Mouse (Mus musculus) WW6 (cell line): ENCODE measurements around the gene Arl2.
"Not testable (repeated sequence)": the region's sequence is repeated elsewhere in the genome, so short reads cannot be mapped to it uniquely, and the experiment has no call there.

ENCODE experiments used
- DNase-seq: peaks from one replicate; pipeline ENCODE4 v3.0.0-alpha.2; 2013; ENCODE audit warnings: low read depth, low spot score

Arl2 gene

GRCm38 (mm10) chr19:6141394-6141749 is at the start of gene Arl2:
Arl2 (minus strand) TSS chr19:6141548.
- peak; percentile 84 for DNase-seq

GRCm38 (mm10) chr19:6184131-6184530 is 42.8 kb upstream of the Arl2 start, which contains the start of gene Majin:
Majin (plus strand) TSS chr19:6184388.
- peak; percentile 56 for DNase-seq

DNA sequence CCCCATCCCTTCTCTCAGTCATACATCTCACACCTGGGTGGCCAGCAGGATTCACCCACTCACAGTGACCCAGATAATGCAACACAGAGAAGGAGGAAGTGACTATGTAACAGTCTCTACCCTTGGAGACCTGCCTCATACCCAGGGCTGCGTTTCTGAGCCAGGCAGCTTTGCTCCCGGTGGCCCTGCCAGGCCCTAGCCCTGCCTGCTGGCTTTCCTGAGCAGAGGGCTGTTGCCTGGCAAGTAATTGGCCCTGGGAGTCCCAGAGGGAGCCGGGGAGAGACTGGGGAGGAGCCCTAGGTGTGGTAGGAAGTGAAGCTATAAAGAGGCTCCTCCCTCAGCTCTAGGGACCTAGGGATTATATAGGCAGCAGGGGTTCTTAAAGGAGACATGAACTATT is 41.2 kb upstream of the Arl2 start:
- no peak for DNase-seq

DNA sequence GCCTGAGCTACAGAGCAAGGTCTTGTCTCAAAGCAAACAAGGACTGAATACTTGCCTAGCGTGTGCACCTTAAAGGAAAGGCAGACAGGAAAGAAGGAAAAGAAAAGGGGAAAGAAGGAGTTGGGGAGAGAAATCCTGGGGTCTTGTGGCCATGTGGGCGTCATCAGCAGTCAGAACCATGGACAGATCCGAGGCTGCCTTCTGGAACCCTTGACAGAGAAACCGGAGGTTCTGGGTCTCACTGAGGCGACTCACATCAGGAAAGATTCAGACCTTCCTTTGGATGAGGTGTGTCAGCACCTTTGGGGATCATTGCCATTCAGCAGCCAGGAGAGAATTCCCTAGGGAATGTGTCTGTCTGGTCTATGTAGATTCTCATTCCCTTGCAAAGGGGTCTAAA is 40.3 kb upstream of the Arl2 start:
- DNase-seq = no peak

- DNase-seq = no peak
These were observed 37.4 kb upstream of the Arl2 start for GRCm38 (mm10) chr19:6178775-6179174.

- no peak for DNase-seq
These were observed 33.4 kb upstream of the Arl2 start for GRCm38 (mm10) chr19:6174771-6175170.

DNA sequence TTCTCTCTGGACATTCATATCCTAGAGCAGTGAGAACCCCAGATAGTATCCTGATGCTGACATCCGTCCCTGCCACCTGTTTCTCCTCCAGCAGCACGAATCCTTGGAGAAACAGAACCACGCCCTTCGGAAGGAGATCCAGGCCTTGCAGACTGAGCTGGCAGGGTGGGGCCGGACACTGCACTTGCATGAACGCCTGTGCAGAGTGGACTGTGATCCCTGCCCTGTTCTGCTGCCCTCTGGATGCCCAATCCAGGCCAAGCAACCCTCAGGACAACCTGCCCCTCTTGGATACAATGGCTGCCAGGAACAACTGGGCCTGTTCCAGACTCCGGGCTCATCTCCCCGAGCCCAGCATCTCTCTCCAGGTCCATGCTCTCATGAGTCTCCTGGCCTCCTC is 29.9 kb upstream of the Arl2 start:
- no peak for DNase-seq

GRCm38 (mm10) chr19:6166750-6167149 is 25.4 kb upstream of the Arl2 start:
- peak; percentile 24 for DNase-seq

GRCm38 (mm10) chr19:6163872-6164547 is 22.7 kb upstream of the Arl2 start:
- DNase-seq = no peak

DNA sequence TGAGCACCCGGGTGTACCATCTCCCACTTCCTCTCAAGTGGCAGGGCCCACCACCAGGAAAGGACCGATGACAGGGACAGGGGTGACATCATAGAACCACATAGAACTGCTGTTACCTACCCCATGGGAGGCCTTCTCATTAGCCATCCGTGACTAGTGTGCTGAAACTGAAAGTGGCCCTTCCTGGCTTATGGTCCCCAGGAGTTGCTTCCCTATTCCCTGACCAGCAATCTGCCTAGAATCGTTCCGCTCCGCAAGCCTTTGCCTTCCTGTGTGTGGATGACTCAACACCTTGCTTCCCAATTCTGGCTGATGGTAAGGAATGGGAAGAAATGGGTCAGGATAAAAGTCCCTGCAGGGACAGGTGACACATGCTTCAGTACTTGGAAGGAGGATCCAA is 15.9 kb upstream of the Arl2 start:
- DNase-seq = no peak

GRCm38 (mm10) chr19:6156372-6156771 is 15.0 kb upstream of the Arl2 start:
- DNase-seq = no peak

DNA sequence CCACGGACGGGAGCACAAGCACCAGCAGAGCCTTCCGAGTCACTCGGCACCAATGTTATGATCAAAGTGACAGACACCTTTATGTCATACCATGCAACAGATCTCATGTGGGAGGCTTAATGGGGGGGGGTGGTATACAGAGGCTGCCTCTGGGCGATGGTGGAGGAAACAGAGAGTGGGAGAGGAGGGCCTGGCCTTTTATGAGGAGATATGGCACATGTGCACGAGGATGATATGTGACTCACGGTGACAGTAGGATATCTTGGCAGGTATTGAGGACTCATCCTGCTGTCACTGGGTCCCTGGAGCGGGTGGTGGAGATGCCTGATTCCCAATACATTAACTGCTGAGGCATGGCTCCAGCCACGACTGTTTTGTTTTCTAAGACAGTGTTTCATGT is 13.8 kb upstream of the Arl2 start:
- DNase-seq = no peak

GRCm38 (mm10) chr19:6144842-6145241 is 3.5 kb upstream of the Arl2 start:
- DNase-seq = no peak

- DNase-seq = peak; percentile 93
These were observed 512 bp downstream of the Arl2 start, which contains the start of gene Batf2 for GRCm38 (mm10) chr19:6140678-6141393. Batf2 (plus strand) TSS chr19:6140983.

- DNase-seq = no peak
These were observed 1.0 kb downstream of the Arl2 start for GRCm38 (mm10) chr19:6140374-6140677.

GRCm38 (mm10) chr19:6139701-6140100 is 1.6 kb downstream of the Arl2 start:
- no peak for DNase-seq

GRCm38 (mm10) chr19:6136397-6136796 is 5.0 kb downstream of the Arl2 start:
- DNase-seq = no peak

- not testable (repeated sequence) for DNase-seq
These were observed 8.2 kb downstream of the Arl2 start for GRCm38 (mm10) chr19:6133197-6133596.

GRCm38 (mm10) chr19:6132171-6132827 is 9.0 kb downstream of the Arl2 start:
- DNase-seq = no peak

DNA sequence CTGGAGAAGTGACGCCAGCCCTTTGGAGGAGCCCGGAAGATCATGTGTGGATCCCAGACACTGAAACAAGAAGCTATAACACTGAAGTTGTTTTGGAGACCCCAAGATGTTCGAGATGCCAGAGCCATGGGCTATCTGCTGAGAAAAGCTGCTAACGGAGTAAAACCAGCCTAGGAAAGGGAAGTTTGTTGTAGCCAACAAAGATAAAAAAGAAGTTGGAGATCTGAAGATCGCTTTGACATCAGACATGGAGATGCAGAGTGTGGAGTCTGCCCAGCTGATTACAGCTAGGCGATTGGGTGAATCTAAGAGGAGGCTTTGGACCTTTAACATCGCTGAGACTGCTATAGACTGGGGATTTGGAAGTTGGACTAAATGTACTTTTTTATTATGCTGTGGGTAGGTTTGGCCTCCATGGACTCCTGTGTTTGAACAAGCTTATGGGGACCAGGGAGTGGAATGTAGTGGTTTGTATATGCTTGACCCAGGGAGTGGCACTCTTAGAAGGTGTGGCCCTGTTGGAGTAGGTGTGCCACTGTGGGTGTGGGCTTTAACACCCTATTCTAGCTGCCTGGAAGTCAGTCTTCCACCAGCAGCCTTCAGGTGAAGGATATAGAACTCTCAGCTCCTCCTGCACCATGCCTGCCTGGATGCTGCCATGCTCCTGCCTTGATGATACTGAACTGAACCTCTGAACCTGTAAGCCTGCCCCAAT is 10.8 kb downstream of the Arl2 start:
- not testable (repeated sequence) for DNase-seq

GRCm38 (mm10) chr19:6127760-6128341 is 13.5 kb downstream of the Arl2 start, which contains the start of gene Snx15:
Snx15 (minus strand) TSS chr19:6128304.
- peak; percentile 90 for DNase-seq
